Mouse (Mus musculus) embryonic fibroblast, embryonic 13.5 days (primary cell): Measurements from ENCODE around the gene 1700029F12Rik. TPM values are rescaled to one million over a fixed set of nuclear protein-coding genes. Genes with fewer than 3 reads are reported as not detected.

Experiments used
- H3K27ac ChIP-seq: 2 replicates; pipeline ENCODE4 v1.5.1; 2012; ENCODE audit warnings: low read length, control low read depth, inconsistent platforms; ENCODE audit not compliant: insufficient read depth
- H3K4me1 ChIP-seq: 2 replicates; pipeline ENCODE4 v1.6.1; 2011; ENCODE audit warnings: low read length; ENCODE audit not compliant: control insufficient read depth, insufficient read depth
- H3K4me3 ChIP-seq: 2 replicates; pipeline ENCODE4 v1.5.1; 2011; ENCODE audit warnings: mild to moderate bottlenecking, control low read depth, low read length; ENCODE audit not compliant: insufficient read depth
- CTCF ChIP-seq: IDR thresholded peaks from 2 replicates; pipeline ENCODE4 v1.5.1; 2011; ENCODE audit warnings: mild to moderate bottlenecking, control low read depth, low read length, moderate library complexity, borderline replicate concordance; ENCODE audit not compliant: insufficient read depth
- POLR2A ChIP-seq: IDR thresholded peaks from 2 replicates; pipeline ENCODE4 v1.6.1; 2011; ENCODE audit warnings: low read depth, mild to moderate bottlenecking, control low read depth, low read length, moderate library complexity
- polyA plus RNA-seq: library from polyadenylated mRNA; stranded (reverse); fragments of >200 nt; gene quantifications from 2 replicates; pipeline ENCODE4 v1.2.4, GENCODE M21; 2011; ENCODE audit warnings: low read depth; ENCODE audit not compliant: missing spikeins, insufficient read length

The 1700029F12Rik gene
- polyA plus RNA-seq, 1 experiment = not detected

DNA sequence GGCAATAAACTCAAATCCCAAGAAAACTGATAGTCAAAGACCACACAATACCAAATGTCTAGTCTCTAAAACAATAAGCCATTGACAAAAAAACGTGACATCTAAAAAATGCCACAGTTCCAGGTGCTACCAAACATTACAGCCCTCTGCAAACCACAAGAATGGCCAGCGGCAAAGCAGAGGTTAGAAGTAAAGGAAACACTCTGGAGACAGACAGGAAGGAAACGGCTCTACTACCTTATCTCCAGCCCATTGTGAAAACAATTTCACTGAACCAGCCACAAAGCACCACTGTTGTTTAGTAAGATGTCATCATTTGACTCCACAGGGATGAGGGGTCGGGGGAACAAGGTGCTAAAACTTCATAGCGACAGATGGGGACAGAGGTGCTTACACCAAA, 38.9 kb downstream of the 1700029F12Rik start:
- H3K4me3 ChIP-seq = no peak overlapping the region
- H3K27ac ChIP-seq = no peak overlapping the region
- TF ChIP-seq POLR2A = no peak
- no peak for TF ChIP-seq CTCF
- H3K4me1 ChIP-seq = no peaks in the 10 kb centered on the region

DNA sequence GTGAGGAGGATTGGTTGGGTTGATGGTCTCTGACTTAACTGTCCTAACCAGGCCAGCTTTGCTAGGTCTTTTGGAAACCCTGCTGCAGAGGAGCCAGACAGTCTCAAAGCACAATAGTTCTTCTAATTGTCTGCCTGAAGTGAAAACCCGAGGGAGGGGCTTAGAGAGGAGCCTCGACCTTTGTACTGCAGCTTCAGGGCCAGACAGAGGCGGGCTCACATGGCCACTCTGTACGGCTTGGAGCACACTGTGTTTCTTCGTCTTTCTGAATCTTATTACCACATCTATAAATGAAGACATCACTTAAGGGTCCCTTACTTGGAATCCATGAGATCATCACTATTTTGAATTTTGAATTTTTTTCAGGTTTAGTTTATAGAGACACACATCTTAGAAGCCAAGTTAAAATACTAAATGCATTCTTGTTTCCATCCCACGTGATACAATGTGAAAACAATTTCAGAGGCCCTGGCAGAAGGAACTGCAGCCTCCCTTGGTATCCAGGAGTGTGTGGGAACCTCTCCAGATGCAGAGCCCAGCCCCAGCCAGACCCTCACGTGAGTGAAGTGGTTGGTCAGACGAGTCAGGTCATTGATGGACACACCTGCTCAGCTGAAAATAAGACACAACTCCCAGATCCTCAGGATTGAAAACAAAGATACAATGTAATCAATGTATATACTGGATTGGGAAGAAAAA, 40.7 kb downstream of the 1700029F12Rik start:
- no peak overlapping the region for H3K4me3 ChIP-seq
- TF ChIP-seq CTCF = no peak
- TF ChIP-seq POLR2A = no peak
- no peak overlapping the region for H3K27ac ChIP-seq
- no peaks in the 10 kb centered on the region for H3K4me1 ChIP-seq

DNA sequence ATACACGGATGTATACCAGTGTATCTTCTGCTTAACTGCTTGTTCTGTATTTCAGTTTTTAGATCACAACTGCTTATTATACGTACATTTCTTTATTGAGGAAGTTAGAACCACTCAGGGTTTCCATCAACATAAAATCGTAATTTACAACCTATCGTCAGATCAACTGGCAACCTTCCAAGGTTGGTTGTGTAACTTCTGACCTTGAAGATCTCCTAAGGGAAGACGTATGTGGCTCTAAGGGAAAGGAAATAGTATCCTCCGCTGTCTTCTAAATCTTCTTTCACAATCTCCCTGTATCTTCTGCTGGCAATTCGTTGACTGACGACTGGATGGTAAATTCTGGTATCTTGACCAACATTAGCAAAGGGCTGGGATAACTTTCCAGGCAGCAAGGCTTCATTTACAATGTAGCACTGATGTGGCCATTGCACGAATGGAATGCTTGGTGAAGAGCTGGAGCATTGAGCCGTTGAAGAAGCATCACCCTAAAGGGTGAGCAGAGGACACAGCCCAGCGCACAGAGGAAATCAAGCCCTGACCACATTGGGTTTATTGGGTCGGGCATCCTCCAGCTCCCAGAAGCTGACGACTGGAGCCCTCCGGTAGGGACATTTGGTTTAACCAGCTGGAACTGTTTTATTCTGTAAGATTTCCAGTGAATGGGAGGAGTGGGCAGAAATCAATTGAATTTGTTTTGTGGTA, 43.4 kb downstream of the 1700029F12Rik start:
- Histone ChIP-seq H3K27ac (no peak overlapping the region), H3K4me1 (no peaks in the 10 kb centered on the region), H3K4me3 (no peak overlapping the region)
- TF ChIP-seq POLR2A (no peak), CTCF (no peak)

GRCm38 (mm10) chr13:96990045-96990444, 44.1 kb downstream of the 1700029F12Rik start:
- no peak overlapping the region for H3K27ac ChIP-seq
- TF ChIP-seq CTCF (no peak), POLR2A (no peak)
- H3K4me1 ChIP-seq = no peaks in the 10 kb centered on the region
- no peak overlapping the region for H3K4me3 ChIP-seq

- no peak overlapping the region for H3K4me3 ChIP-seq
- TF ChIP-seq CTCF = no peak
- TF ChIP-seq POLR2A = no peak
- H3K27ac ChIP-seq = no peak overlapping the region
- H3K4me1 ChIP-seq = no peaks in the 10 kb centered on the region
These were observed 45.0 kb downstream of the 1700029F12Rik start for GRCm38 (mm10) chr13:96989129-96989528.

DNA sequence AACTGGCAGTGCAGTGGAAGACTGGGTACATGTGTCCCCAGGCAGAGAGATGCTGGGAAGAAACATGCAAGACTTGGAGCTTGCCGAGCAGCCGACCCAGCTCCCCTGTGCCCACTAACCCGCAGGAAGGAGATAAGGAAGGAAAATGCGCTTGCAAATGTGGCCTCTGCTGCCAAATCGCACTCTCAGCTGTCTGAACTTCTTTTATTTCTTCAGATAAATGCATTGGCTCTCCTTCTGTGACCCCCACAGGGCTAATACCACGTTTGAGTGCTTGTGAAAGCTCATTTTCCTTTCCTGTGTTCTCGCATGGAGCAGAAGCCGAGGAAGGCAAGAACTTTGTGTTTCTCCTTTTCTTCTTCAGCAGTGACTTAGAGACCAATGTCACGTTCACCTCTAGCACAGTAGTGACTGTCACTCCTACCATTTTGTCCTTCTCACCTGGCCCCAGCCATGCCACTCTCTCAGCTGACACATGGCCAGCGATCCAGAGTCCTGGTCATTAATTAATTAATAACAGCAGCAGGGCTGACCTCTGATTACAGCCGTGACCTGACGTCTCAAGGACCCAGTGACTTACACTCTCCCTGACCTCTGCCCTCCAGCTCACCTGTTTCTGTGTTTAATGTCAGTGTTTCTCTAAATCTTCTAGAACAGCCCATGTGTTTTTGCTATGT, 48.4 kb downstream of the 1700029F12Rik start:
- Histone ChIP-seq H3K4me3 (no peak overlapping the region), H3K4me1 (peaks cover 3% of the 10 kb centered on the region), H3K27ac (no peak overlapping the region)
- no peak for TF ChIP-seq POLR2A
- no peak for TF ChIP-seq CTCF

- no peak overlapping the region for H3K4me3 ChIP-seq
- H3K4me1 ChIP-seq = peaks cover 3% of the 10 kb centered on the region
- no peak overlapping the region for H3K27ac ChIP-seq
- TF ChIP-seq POLR2A (no peak), CTCF (no peak)
These were observed 49.5 kb downstream of the 1700029F12Rik start for GRCm38 (mm10) chr13:96984688-96985087.

DNA sequence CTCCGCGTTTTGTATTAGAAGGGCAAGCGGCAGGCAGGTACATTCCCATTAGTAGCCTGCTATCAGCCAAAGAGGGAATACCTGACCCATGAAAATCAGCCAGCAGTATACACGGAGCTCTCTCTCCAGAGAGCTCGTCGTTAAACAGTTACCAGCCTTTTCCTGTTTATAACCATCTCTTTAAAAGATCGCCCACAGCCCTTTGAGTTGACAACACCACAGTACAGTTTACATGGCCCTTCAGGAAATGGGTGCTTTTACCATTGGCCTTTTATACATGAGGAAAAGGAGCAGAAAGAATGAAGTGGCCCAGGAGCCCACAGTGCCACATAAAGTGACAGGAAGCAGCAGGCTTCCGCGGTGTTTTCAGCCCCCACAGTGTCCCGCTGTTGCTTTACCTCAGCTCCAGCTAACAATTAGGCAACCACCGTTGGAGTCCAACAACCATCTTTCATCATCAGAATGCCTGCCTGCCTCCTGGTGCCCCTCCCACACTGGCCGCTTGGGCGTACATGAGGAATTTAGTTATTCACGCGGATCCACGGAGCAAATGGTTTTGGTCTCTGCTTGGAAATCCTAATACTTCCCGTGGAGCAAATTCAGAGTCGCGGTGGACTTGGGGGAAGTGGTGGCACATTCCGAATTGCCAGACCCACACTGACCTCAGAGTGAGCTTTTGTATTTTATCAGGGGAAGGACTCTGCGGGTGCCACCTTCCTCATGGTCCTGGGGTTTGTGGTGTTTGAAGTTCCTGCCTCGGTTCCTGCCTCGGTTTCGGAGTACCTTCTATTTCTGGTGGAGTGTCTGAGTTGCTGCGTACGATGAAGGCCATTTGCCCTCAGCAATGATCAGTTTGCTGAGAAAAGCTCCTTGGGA, 50.7 kb downstream of the 1700029F12Rik start:
- Histone ChIP-seq H3K4me1 (peaks cover 3% of the 10 kb centered on the region), H3K4me3 (no peak overlapping the region), H3K27ac (no peak overlapping the region)
- TF ChIP-seq CTCF (no peak), POLR2A (no peak)

DNA sequence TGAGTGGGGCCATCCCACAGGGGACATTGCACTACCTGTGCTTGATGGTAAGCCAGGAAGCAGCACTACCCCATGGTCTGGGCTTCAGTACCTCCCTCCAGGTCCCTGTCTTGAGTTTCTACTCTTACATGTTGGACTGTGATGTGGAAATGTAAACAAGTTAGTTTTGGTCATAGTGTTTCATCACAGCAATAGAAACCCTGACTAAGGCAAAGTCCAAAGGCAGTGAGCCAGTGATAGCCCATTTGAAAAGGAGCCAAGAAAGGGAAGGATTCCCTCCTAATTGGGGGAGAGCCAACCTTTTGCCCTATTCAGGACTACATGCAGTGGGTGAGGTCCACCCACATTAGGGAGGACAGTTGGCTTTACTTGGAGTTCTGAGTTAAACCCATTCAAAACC, 53.6 kb downstream of the 1700029F12Rik start:
- Histone ChIP-seq H3K4me3 (no peak overlapping the region), H3K27ac (no peak overlapping the region), H3K4me1 (peaks cover 4% of the 10 kb centered on the region)
- TF ChIP-seq CTCF (no peak), POLR2A (no peak)
